Mouse (Mus musculus) embryonic fibroblast, embryonic 13.5 days (primary cell): ENCODE measurements around the gene Bicra. TPM values are rescaled to one million over a fixed set of nuclear protein-coding genes. Genes with fewer than 3 reads are reported as not detected.

ENCODE experiments used
- H3K27ac ChIP-seq: 2 replicates; pipeline ENCODE4 v1.5.1; 2012; ENCODE audit warnings: low read length, control low read depth, inconsistent platforms; ENCODE audit not compliant: insufficient read depth
- H3K4me1 ChIP-seq: 2 replicates; pipeline ENCODE4 v1.6.1; 2011; ENCODE audit warnings: low read length; ENCODE audit not compliant: control insufficient read depth, insufficient read depth
- H3K4me3 ChIP-seq: 2 replicates; pipeline ENCODE4 v1.5.1; 2011; ENCODE audit warnings: mild to moderate bottlenecking, control low read depth, low read length; ENCODE audit not compliant: insufficient read depth
- CTCF ChIP-seq: IDR thresholded peaks from 2 replicates; pipeline ENCODE4 v1.5.1; 2011; ENCODE audit warnings: mild to moderate bottlenecking, control low read depth, low read length, moderate library complexity, borderline replicate concordance; ENCODE audit not compliant: insufficient read depth
- POLR2A ChIP-seq: IDR thresholded peaks from 2 replicates; pipeline ENCODE4 v1.6.1; 2011; ENCODE audit warnings: low read depth, mild to moderate bottlenecking, control low read depth, low read length, moderate library complexity
- polyA plus RNA-seq: library from polyadenylated mRNA; stranded (reverse); fragments of >200 nt; gene quantifications from 2 replicates; pipeline ENCODE4 v1.2.4, GENCODE M21; 2011; ENCODE audit warnings: low read depth; ENCODE audit not compliant: missing spikeins, insufficient read length

Gene Bicra
- polyA plus RNA-seq, 1 experiment = 10.8 TPM

- Histone ChIP-seq H3K4me1 (peaks cover 5% of the 10 kb centered on the region), H3K4me3 (no peak overlapping the region), H3K27ac (no peak overlapping the region)
- TF ChIP-seq POLR2A = no peak
- no peak for TF ChIP-seq CTCF
These were observed 10.7 kb downstream of the Bicra start for GRCm38 (mm10) chr7:16036972-16037371.

DNA sequence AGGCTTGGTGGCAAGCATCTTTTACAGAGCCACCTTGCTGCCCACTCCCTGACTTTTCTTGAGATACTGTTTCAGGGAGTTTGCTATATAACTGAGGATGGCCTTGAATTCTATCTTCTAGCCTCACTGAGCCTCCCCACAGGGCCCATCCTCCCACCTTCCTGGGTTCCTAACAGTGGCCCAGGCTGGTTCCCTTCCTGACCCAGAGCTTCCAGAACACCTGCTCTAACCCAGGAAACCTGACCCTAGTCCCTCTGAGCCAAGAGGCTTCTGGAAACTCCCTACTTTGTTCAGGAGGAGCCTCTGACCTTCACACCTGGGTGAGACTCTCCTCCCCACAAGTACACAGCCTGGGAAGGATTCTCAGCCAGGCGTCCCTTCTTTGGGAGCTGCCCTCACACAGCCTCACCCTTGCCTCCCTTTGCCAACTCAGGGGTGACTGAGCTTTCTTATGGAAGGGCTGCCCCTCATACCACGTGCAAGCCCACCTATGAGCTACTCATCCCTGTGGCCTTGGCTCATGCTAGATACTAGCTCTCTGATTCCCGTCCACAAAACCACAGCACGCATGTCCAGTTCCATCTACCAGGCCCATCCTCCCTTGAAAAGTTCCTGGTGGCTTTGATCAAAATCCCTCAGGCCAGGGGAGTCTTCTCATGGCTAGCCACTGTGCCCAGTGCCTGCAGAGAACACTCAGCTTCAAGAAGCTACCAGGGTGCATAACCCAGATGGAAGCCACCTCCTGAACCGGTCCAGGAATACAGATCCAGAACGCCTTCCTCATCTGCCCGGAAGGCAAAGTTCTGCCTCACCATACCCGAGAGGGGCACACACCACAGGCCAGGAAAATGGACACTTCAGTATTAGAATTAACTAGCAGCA lies 13.9 kb downstream of the Bicra start:
- Histone ChIP-seq H3K4me3 (no peak overlapping the region), H3K4me1 (peaks cover under 1% of the 10 kb centered on the region), H3K27ac (no peak overlapping the region)
- TF ChIP-seq CTCF (no peak), POLR2A (no peak)

GRCm38 (mm10) chr7:16033059-16033458 lies 14.7 kb downstream of the Bicra start:
- Histone ChIP-seq H3K27ac (no peak overlapping the region), H3K4me1 (peaks cover 4% of the 10 kb centered on the region), H3K4me3 (no peak overlapping the region)
- TF ChIP-seq CTCF = no peak
- TF ChIP-seq POLR2A = no peak

- Histone ChIP-seq H3K4me1 (peaks cover 4% of the 10 kb centered on the region; the same call in 1 of the 2 replicates), H3K27ac (no peak overlapping the region), H3K4me3 (no peak overlapping the region)
- no peak for TF ChIP-seq CTCF
These were observed 16.6 kb downstream of the Bicra start for GRCm38 (mm10) chr7:16031072-16031471.

GRCm38 (mm10) chr7:16028102-16028927 lies 19.4 kb downstream of the Bicra start:
- peak overlapping the region; percentile 83 for H3K27ac ChIP-seq
- no peak overlapping the region for H3K4me3 ChIP-seq
- peaks cover 4% of the 10 kb centered on the region; the same call in 1 of the 2 replicates for H3K4me1 ChIP-seq
- TF ChIP-seq CTCF (no peak), POLR2A (no peak)

DNA sequence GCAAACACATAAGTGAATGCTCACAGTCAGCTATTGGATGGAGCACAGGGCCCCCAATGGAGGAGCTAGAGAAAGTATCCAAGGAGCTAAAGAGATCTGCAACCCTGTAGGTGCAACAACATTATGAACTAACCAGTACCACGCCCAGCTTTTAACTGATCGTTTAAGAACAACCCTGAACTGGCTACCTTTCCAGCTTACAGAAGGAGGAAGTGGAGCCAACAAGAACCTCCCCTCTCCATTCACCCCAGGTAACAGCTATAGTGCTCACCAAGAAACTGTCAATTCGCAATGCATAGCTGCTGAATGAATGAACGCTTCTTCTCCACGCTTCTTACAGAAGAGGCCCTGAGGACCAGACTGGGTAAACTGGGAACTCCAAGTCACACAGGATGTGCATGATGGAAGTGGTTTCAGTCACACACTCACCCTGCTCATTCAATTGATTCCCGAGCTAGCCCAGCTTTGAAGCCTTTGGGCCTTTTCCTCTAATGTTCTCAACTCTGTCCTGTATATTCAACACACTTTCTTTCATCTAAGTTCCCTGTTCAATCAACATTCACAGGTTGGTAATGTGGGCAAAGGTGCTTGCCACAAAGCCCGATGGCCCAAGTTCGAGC lies 23.0 kb downstream of the Bicra start:
- no peak for TF ChIP-seq POLR2A
- TF ChIP-seq CTCF = no peak
- Histone ChIP-seq H3K4me1 (peaks cover 4% of the 10 kb centered on the region; the same call in 1 of the 2 replicates), H3K4me3 (no peak overlapping the region), H3K27ac (no peak overlapping the region)

- TF ChIP-seq POLR2A (no peak), CTCF (no peak)
- Histone ChIP-seq H3K4me1 (no peaks in the 10 kb centered on the region), H3K27ac (no peak overlapping the region), H3K4me3 (no peak overlapping the region)
These were observed 28.2 kb downstream of the Bicra start for GRCm38 (mm10) chr7:16019256-16020094.

- Histone ChIP-seq H3K4me3 (no peak overlapping the region), H3K27ac (no peak overlapping the region), H3K4me1 (peaks cover 4% of the 10 kb centered on the region)
- TF ChIP-seq POLR2A (no peak), CTCF (no peak)
These were observed 29.5 kb downstream of the Bicra start for GRCm38 (mm10) chr7:16018016-16018810.

DNA sequence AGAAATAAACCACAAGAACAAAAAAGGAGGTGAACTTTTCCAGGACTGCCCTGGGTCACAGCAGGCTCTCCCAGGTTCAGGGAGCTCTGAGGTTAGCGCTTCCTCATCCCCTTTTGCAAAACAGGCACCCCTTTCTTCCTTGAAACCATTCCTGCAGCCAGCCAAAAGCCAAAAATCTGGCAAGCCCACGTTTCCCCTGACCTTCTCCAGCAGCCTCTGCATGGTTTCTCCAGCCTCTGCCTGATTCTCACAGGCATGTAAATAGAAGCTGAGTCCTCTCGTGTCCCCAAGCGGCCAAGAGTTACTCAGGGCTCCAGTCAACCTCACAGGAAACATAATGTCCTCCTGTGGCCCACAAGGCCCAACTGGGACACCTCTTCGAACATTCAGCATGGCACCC lies 32.3 kb downstream of the Bicra start:
- Histone ChIP-seq H3K4me3 (no peak overlapping the region), H3K27ac (no peak overlapping the region), H3K4me1 (peaks cover 15% of the 10 kb centered on the region)
- TF ChIP-seq POLR2A (no peak), CTCF (no peak)
